Mouse (Mus musculus) neural tube, embryonic 14.5 days (tissue): ENCODE results near the gene Adgrb3. TPM values are rescaled to one million over a fixed set of nuclear protein-coding genes. Genes with fewer than 3 reads are reported as not detected.
"Not testable (repeated sequence)": the region's sequence is repeated elsewhere in the genome, so short reads cannot be mapped to it uniquely, and the experiment has no call there.

Experiments used
- ATAC-seq: fragments of 200-750 bp; cut with Nextera tagmentation; 2 replicates; pipeline ENCODE4 v1.8.0; 2017; ENCODE audit warnings: low read depth, mild to moderate bottlenecking, moderate TSS enrichment, moderate library complexity
- H3K27ac ChIP-seq: fragments of 300-500 bp; sonication (generic); 2 replicates; pipeline ENCODE4 v1.5.1; 2014; ENCODE audit warnings: low read depth, mild to moderate bottlenecking, control low read depth, low read length, moderate library complexity, mixed read lengths
- H3K27me3 ChIP-seq: fragments of 300-500 bp; sonication (generic); 2 replicates; pipeline ENCODE4 v1.6.1; 2014; ENCODE audit warnings: low read length; ENCODE audit not compliant: control insufficient read depth, insufficient read depth
- H3K36me3 ChIP-seq: fragments of 300-500 bp; sonication (generic); 2 replicates; pipeline ENCODE4 v1.6.1; 2014; ENCODE audit warnings: low read length, mixed read lengths; ENCODE audit not compliant: control insufficient read depth, insufficient read depth
- H3K4me1 ChIP-seq: fragments of 300-500 bp; sonication (generic); 2 replicates; pipeline ENCODE4 v1.6.1; 2014; ENCODE audit warnings: low read length; ENCODE audit not compliant: control insufficient read depth, insufficient read depth
- H3K4me2 ChIP-seq: fragments of 300-500 bp; sonication (generic); 2 replicates; pipeline ENCODE4 v1.6.1; 2014; ENCODE audit warnings: mild to moderate bottlenecking, low read depth, low read length, control low read depth
- H3K4me3 ChIP-seq: fragments of 300-500 bp; sonication (generic); 2 replicates; pipeline ENCODE4 v1.5.1; 2014; ENCODE audit warnings: low read depth, low read length, control low read depth, mixed read lengths
- H3K9ac ChIP-seq: fragments of 300-500 bp; sonication (generic); replicated peaks from 2 replicates; pipeline ENCODE4 v1.6.1; 2014; ENCODE audit warnings: low read depth, mild to moderate bottlenecking, control low read depth, low read length, mixed read lengths
- H3K9me3 ChIP-seq: fragments of 300-500 bp; sonication (generic); 2 replicates; pipeline ENCODE4 v1.6.1; 2016; ENCODE audit warnings: low read length; ENCODE audit not compliant: control insufficient read depth
- WGBS: fragments of 180-500 bp; shearing (Covaris S2); extraction: QIAGEN DNeasy Blood & Tissue Kit; methylation state at CpG from one replicate; pipeline ENCODE4 v1.1.7; 2014; 5-methylcytosine and 5-hydroxymethylcytosine counted together
- polyA plus RNA-seq: library from polyadenylated mRNA; unstranded; fragments of >200 nt; fragmentation: Nextera tagmentation; extraction: Ambion mirVana; gene quantifications from 2 replicates; pipeline ENCODE4 v1.2.1, GENCODE M21; 2014

Gene Adgrb3
- polyA plus RNA-seq, 1 experiment from 2014 or later: 71.2 TPM

GRCm38 (mm10) chr1:25697179-25697578 is 132.3 kb downstream of the Adgrb3 start:
- H3K9ac ChIP-seq: no peak overlapping the region
- 88% methylated on average over 4 of the region's 4 CpGs for WGBS

GRCm38 (mm10) chr1:25696771-25697170 is 132.7 kb downstream of the Adgrb3 start:
- H3K27ac ChIP-seq: no peak overlapping the region
- no peak for ATAC-seq
- WGBS: 67% methylated on average over 3 of the region's 3 CpGs
- H3K9ac ChIP-seq: no peak overlapping the region
- no peaks in the 10 kb centered on the region for H3K4me1 ChIP-seq
- no peaks in the 10 kb centered on the region for H3K27me3 ChIP-seq
- H3K36me3 ChIP-seq: no peaks in the 10 kb centered on the region
- H3K9me3 ChIP-seq: no peaks in the 10 kb centered on the region
- no peak overlapping the region for H3K4me3 ChIP-seq
- no peak overlapping the region for H3K4me2 ChIP-seq

More at GRCm38 (mm10) chr1:25697179-25697578, 132.3 kb downstream of the Adgrb3 start:
- Histone ChIP-seq H3K36me3 (no peaks in the 10 kb centered on the region), H3K27me3 (no peaks in the 10 kb centered on the region), H3K9me3 (no peaks in the 10 kb centered on the region), H3K4me1 (no peaks in the 10 kb centered on the region), H3K27ac (no peak overlapping the region), H3K4me3 (no peak overlapping the region), H3K4me2 (no peak overlapping the region)
- no peak for ATAC-seq

GRCm38 (mm10) chr1:25682118-25682517 is 147.4 kb downstream of the Adgrb3 start:
- Histone ChIP-seq H3K4me2 (no peak overlapping the region), H3K27ac (no peak overlapping the region), H3K9ac (no peak overlapping the region), H3K36me3 (no peaks in the 10 kb centered on the region), H3K9me3 (no peaks in the 10 kb centered on the region), H3K4me3 (no peak overlapping the region), H3K27me3 (no peaks in the 10 kb centered on the region), H3K4me1 (no peaks in the 10 kb centered on the region)
- no peak for ATAC-seq
- WGBS: 86% methylated on average over 3 of the region's 3 CpGs

GRCm38 (mm10) chr1:25679656-25680055 is 149.9 kb downstream of the Adgrb3 start:
- H3K9ac ChIP-seq: no peak overlapping the region
- ATAC-seq: no peak
- no peaks in the 10 kb centered on the region for H3K36me3 ChIP-seq
- no peak overlapping the region for H3K4me3 ChIP-seq
- H3K4me2 ChIP-seq: no peak overlapping the region
- H3K27me3 ChIP-seq: no peaks in the 10 kb centered on the region
- H3K9me3 ChIP-seq: no peaks in the 10 kb centered on the region
- 70% methylated on average over 2 of the region's 2 CpGs for WGBS
- no peak overlapping the region for H3K27ac ChIP-seq
- H3K4me1 ChIP-seq: no peaks in the 10 kb centered on the region

- Histone ChIP-seq H3K9ac (no peak overlapping the region), H3K27ac (no peak overlapping the region), H3K4me1 (no peaks in the 10 kb centered on the region), H3K9me3 (no peaks in the 10 kb centered on the region), H3K27me3 (no peaks in the 10 kb centered on the region), H3K4me2 (no peak overlapping the region), H3K36me3 (no peaks in the 10 kb centered on the region), H3K4me3 (no peak overlapping the region)
- peak; percentile 58; the same call in 1 of the 2 replicates for ATAC-seq
- 72% methylated on average over 1 of the region's 1 CpGs for WGBS
Observed at GRCm38 (mm10) chr1:25652717-25653116, 176.8 kb downstream of the Adgrb3 start.

GRCm38 (mm10) chr1:25644256-25644655 is 185.3 kb downstream of the Adgrb3 start:
- no peak for ATAC-seq
- no peaks in the 10 kb centered on the region for H3K27me3 ChIP-seq
- no peaks in the 10 kb centered on the region for H3K36me3 ChIP-seq
- WGBS: 85% methylated on average over 5 of the region's 5 CpGs
- H3K9ac ChIP-seq: no peak overlapping the region
- H3K4me3 ChIP-seq: no peak overlapping the region
- H3K9me3 ChIP-seq: no peaks in the 10 kb centered on the region
- H3K27ac ChIP-seq: no peak overlapping the region
- no peaks in the 10 kb centered on the region for H3K4me1 ChIP-seq
- no peak overlapping the region for H3K4me2 ChIP-seq

- Histone ChIP-seq H3K4me2 (no peak overlapping the region), H3K36me3 (no peaks in the 10 kb centered on the region), H3K27me3 (no peaks in the 10 kb centered on the region), H3K4me1 (no peaks in the 10 kb centered on the region), H3K4me3 (no peak overlapping the region), H3K9ac (no peak overlapping the region), H3K27ac (no peak overlapping the region), H3K9me3 (no peaks in the 10 kb centered on the region)
- no peak for ATAC-seq
- WGBS: 63% methylated on average over 4 of the region's 4 CpGs
Observed at GRCm38 (mm10) chr1:25621458-25621857, 208.0 kb downstream of the Adgrb3 start.

- Histone ChIP-seq H3K4me3 (no peak overlapping the region), H3K4me2 (no peak overlapping the region), H3K36me3 (no peaks in the 10 kb centered on the region), H3K9me3 (no peaks in the 10 kb centered on the region), H3K27ac (no peak overlapping the region), H3K27me3 (no peaks in the 10 kb centered on the region), H3K4me1 (no peaks in the 10 kb centered on the region), H3K9ac (no peak overlapping the region)
- no peak for ATAC-seq
Observed at GRCm38 (mm10) chr1:25616954-25617353, 212.6 kb downstream of the Adgrb3 start.

- H3K27ac ChIP-seq, H3K36me3 ChIP-seq, H3K4me2 ChIP-seq, H3K9ac ChIP-seq, H3K27me3 ChIP-seq, H3K4me1 ChIP-seq, H3K4me3 ChIP-seq, H3K9me3 ChIP-seq, ATAC-seq: not testable (repeated sequence)
Observed at GRCm38 (mm10) chr1:25610776-25611175, 218.7 kb downstream of the Adgrb3 start.

- Histone ChIP-seq H3K9me3 (no peaks in the 10 kb centered on the region), H3K27me3 (no peaks in the 10 kb centered on the region), H3K9ac (no peak overlapping the region), H3K4me2 (no peak overlapping the region), H3K27ac (no peak overlapping the region), H3K36me3 (no peaks in the 10 kb centered on the region), H3K4me3 (no peak overlapping the region), H3K4me1 (no peaks in the 10 kb centered on the region)
- WGBS: 89% methylated on average over 5 of the region's 5 CpGs
- ATAC-seq: no peak
Observed at GRCm38 (mm10) chr1:25598941-25599340, 230.6 kb downstream of the Adgrb3 start.
